9 mouse cellular contexts compared by ENCODE assay signal in the genomic region with DNA sequence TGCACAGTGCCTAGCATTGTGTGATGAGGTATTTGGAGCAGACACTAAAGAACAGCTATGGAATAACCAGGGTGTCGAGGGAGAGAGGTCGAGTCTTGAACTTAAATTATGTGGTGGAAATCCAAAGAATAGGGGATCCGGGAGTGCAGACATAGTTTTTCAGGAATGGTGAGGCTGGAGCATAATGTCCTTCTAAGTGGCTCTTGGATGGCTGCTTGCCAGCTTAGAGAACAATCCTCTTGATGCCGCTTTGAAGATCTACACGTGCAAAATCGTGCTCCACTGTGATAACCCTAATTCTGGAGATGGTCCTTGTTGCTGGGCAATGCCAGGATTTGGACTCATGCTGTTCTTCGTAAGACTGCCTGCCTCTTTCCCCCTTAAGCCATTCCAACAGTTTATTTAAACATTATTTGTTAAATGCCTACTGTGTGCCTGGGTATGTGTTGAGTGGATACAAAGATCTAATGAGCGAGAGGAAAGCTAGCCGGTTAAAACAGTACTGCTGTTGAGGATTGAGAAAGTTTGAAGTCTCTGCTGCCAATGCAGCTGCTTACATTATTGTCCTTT. TPM values are rescaled to one million over a fixed set of nuclear protein-coding genes. Genes with fewer than 3 reads are reported as not detected.
DNase-seq lines count a peak whose midpoint lies in the region; ATAC-seq lines count a peak whose summit lies in the region.
"Had no signal": no experiment of that assay in that cellular context is flagged by ENCODE, and none has a peak within 500 bp of the region (broad histone marks: within the 10 kb centered on the region; RNA-seq: fewer than 3 reads in every experiment).

No protein-coding gene starts in this region.

- ATAC-seq in heart, embryonic 13.5 days (ENCODE audit: extremely low read depth, insufficient number of reproducible peaks, low FRiP score, low TSS enrichment) = no peak
- no peak for ATAC-seq in hindbrain, embryonic 16.5 days
- no peak for ATAC-seq in stomach, embryonic 15.5 days (ENCODE audit: insufficient read depth, low FRiP score, low read depth)

- H3K4me3 ChIP-seq in heart, embryonic 13.5 days = peak overlapping the region; percentile 76
- H3K4me3 ChIP-seq in hindbrain, embryonic 16.5 days (ENCODE audit: low read length) = peak overlapping the region; percentile 80
- H3K4me3 ChIP-seq in stomach, embryonic 15.5 days (replicated peaks) = peak overlapping the region; percentile 61; the same call in 1 of the 2 replicates

- H3K4me2 ChIP-seq in heart, embryonic 13.5 days = peak overlapping the region; percentile 100
- peak overlapping the region; percentile 95 for H3K4me2 ChIP-seq in hindbrain, embryonic 16.5 days (ENCODE audit: low read length)
- H3K4me2 ChIP-seq in stomach, embryonic 15.5 days = peak overlapping the region; percentile 99

- 42% methylated on average over 9 of the region's 9 CpGs for WGBS in heart, embryonic 13.5 days
- 29% methylated on average over 9 of the region's 9 CpGs for WGBS in hindbrain, embryonic 16.5 days
- WGBS in stomach, embryonic 15.5 days = 46% methylated on average over 9 of the region's 9 CpGs

- no peak for DNase-seq in heart, adult 9 months (ENCODE audit: low spot score in 2 of 2)
- DNase-seq in retina, postnatal 1 day = peak; percentile 55
- DNase-seq in retina, embryonic 14.5 days (ENCODE audit: low spot score) = no peak
- no peak for DNase-seq in layer of hippocampus, adult 9-11 months
- no peak for DNase-seq in layer of hippocampus, postnatal 25 days (ENCODE audit: extremely low spot score in 1 of 2, low spot score in 1 of 2)

- peaks cover 12% of the 10 kb centered on the region for H3K4me1 ChIP-seq in heart, embryonic 13.5 days
- peaks cover 3% of the 10 kb centered on the region; the same call in 1 of the 2 replicates for H3K4me1 ChIP-seq in hindbrain, embryonic 16.5 days (ENCODE audit: control insufficient read depth, insufficient read depth, low read depth, low read length)
- peaks cover 10% of the 10 kb centered on the region; the same call in 1 of the 2 replicates for H3K4me1 ChIP-seq in stomach, embryonic 15.5 days

- peaks cover 75% of the 10 kb centered on the region for H3K27me3 ChIP-seq in heart, embryonic 13.5 days (replicated peaks)
- peaks cover 7% of the 10 kb centered on the region for H3K27me3 ChIP-seq in hindbrain, embryonic 16.5 days (replicated peaks; ENCODE audit: control insufficient read depth, insufficient read depth, low read length)
- H3K27me3 ChIP-seq in stomach, embryonic 15.5 days (replicated peaks) = peaks cover 33% of the 10 kb centered on the region

- H3K27ac ChIP-seq in heart, embryonic 13.5 days (replicated peaks) = no peak overlapping the region
- no peak overlapping the region for H3K27ac ChIP-seq in hindbrain, embryonic 16.5 days (ENCODE audit: low read depth, low read length)
- no peak overlapping the region for H3K27ac ChIP-seq in stomach, embryonic 15.5 days
- H3K27ac ChIP-seq: liver, embryonic 15.5 days had no signal

- no peaks in the 10 kb centered on the region for H3K9me3 ChIP-seq in heart, embryonic 13.5 days
- H3K9me3 ChIP-seq in hindbrain, embryonic 16.5 days (ENCODE audit: control insufficient read depth, low read length) = no peaks in the 10 kb centered on the region
- no peaks in the 10 kb centered on the region for H3K9me3 ChIP-seq in stomach, embryonic 15.5 days
- H3K9me3 ChIP-seq: liver, embryonic 15.5 days had no signal

- H3K9ac ChIP-seq in heart, embryonic 13.5 days = no peak overlapping the region
- peak overlapping the region; percentile 82 for H3K9ac ChIP-seq in hindbrain, embryonic 16.5 days (ENCODE audit: low read depth, low read length)
- no peak overlapping the region for H3K9ac ChIP-seq in stomach, embryonic 15.5 days
- H3K9ac ChIP-seq: liver, embryonic 15.5 days had no signal

- H3K36me3 ChIP-seq in heart, embryonic 13.5 days = no peaks in the 10 kb centered on the region
- H3K36me3 ChIP-seq in hindbrain, embryonic 16.5 days (ENCODE audit: control insufficient read depth, insufficient read depth, low read length) = no peaks in the 10 kb centered on the region
- no peaks in the 10 kb centered on the region for H3K36me3 ChIP-seq in stomach, embryonic 15.5 days
- H3K36me3 ChIP-seq: liver, embryonic 15.5 days had no signal

RNA-seq across cellular contexts. Expression of a gene that starts 1.3 kb away (rescaled TPM):
- not detected in 2 replicates for polyA plus RNA-seq in heart, embryonic 13.5 days (2015; fragmentation: Nextera tagmentation; extraction: Ambion mirVana)
- polyA plus RNA-seq in hindbrain, embryonic 16.5 days (2015; fragmentation: Nextera tagmentation; extraction: Ambion mirVana) = 1.7 and 1.8 TPM in 2 replicates
- polyA plus RNA-seq in stomach, embryonic 15.5 days (2015; fragmentation: Nextera tagmentation; extraction: Ambion mirVana) = 0.17 and 0.19 TPM in 2 replicates
- total RNA-seq in layer of hippocampus, postnatal 25 days (2021) = 10 to 100 TPM; 58.4 to 76.4 TPM
- polyA plus RNA-seq: liver, embryonic 15.5 days had no signal

RNA-seq across cellular contexts. Expression of a gene that starts 40.2 kb away (rescaled TPM):
- 6.8 and 7.2 TPM in 2 replicates for polyA plus RNA-seq in heart, embryonic 13.5 days (2015; fragmentation: Nextera tagmentation; extraction: Ambion mirVana)
- polyA plus RNA-seq in hindbrain, embryonic 16.5 days (2015; fragmentation: Nextera tagmentation; extraction: Ambion mirVana) = 18.1 and 19.2 TPM in 2 replicates
- 8.8 and 11.7 TPM in 2 replicates for polyA plus RNA-seq in stomach, embryonic 15.5 days (2015; fragmentation: Nextera tagmentation; extraction: Ambion mirVana)
- total RNA-seq in layer of hippocampus, postnatal 25 days (2021) = 10 to 100 TPM; 23.4 to 31.9 TPM
